Mouse (Mus musculus): ENCODE results near the gene Pdxk. TPM values are rescaled to one million over a fixed set of nuclear protein-coding genes. Genes with fewer than 3 reads are reported as not detected.
"Not testable (repeated sequence)": the region's sequence is repeated elsewhere in the genome, so short reads cannot be mapped to it uniquely, and the experiment has no call there.

The Pdxk gene
- 10.4 and 10.6 TPM in 2 replicates for polyA plus RNA-seq (2016; fragmentation: Nextera tagmentation; extraction: Ambion mirVana)

GRCm38 (mm10) chr10:78464792-78465207 lies at the start of gene Pdxk:
TSS of gene Pdxk (minus strand) at chr10:78464975.
- H3K4me3 ChIP-seq (replicated peaks) = peak within 1 kb of the TSS; percentile 71
- ATAC-seq (ENCODE audit: insufficient number of reproducible peaks, insufficient read depth, low FRiP score, low TSS enrichment, low read depth) = peak; percentile 89
- peak within 1 kb of the TSS; percentile 92 for H3K4me2 ChIP-seq
- H3K27ac ChIP-seq = peak within 1 kb of the TSS; percentile 56; the same call in 1 of the 2 replicates
- WGBS = under 1% methylated on average over 35 of the region's 35 CpGs
- H3K9ac ChIP-seq (replicated peaks) = peak within 1 kb of the TSS; percentile 58
- peaks cover 30% of the 10 kb centered on the region for H3K4me1 ChIP-seq (replicated peaks)
- H3K36me3 ChIP-seq = no peaks in the 10 kb centered on the region
- H3K27me3 ChIP-seq = peaks cover 6% of the 10 kb centered on the region; the same call in 1 of the 2 replicates
- H3K9me3 ChIP-seq = no peaks in the 10 kb centered on the region

- 83% methylated on average over 6 of the region's 6 CpGs for WGBS
- no peaks in the 10 kb centered on the region for H3K4me1 ChIP-seq (replicated peaks)
- H3K4me3 ChIP-seq (replicated peaks) = no peak overlapping the region
- H3K9me3 ChIP-seq = 0 out of 2 replicates have a peak, but pooled peaks cover 3% of the 10 kb centered on the region
- H3K27me3 ChIP-seq = no peaks in the 10 kb centered on the region
- no peak overlapping the region for H3K4me2 ChIP-seq
- no peaks in the 10 kb centered on the region for H3K36me3 ChIP-seq
- ATAC-seq (ENCODE audit: insufficient number of reproducible peaks, insufficient read depth, low FRiP score, low TSS enrichment, low read depth) = no peak
- no peak overlapping the region for H3K27ac ChIP-seq
- H3K9ac ChIP-seq (replicated peaks) = no peak overlapping the region
Observed at GRCm38 (mm10) chr10:78502986-78503733, 38.4 kb upstream of the Pdxk start.

GRCm38 (mm10) chr10:78487431-78488086 lies 22.8 kb upstream of the Pdxk start:
- Histone ChIP-seq H3K36me3 (no peaks in the 10 kb centered on the region), H3K27ac (no peak overlapping the region), H3K4me3 (replicated peaks) (peak overlapping the region; percentile 30), H3K9ac (replicated peaks) (peak overlapping the region; percentile 40; the same call in 1 of the 2 replicates), H3K4me2 (peak overlapping the region; percentile 59), H3K4me1 (replicated peaks) (no peaks in the 10 kb centered on the region), H3K27me3 (peaks cover 24% of the 10 kb centered on the region), H3K9me3 (no peaks in the 10 kb centered on the region)
- ATAC-seq (ENCODE audit: insufficient number of reproducible peaks, insufficient read depth, low FRiP score, low TSS enrichment, low read depth) = peak; percentile 67
- WGBS = 9% methylated on average over 26 of the region's 26 CpGs

- ATAC-seq (ENCODE audit: insufficient number of reproducible peaks, insufficient read depth, low FRiP score, low TSS enrichment, low read depth) = no peak
- no peak overlapping the region for H3K4me2 ChIP-seq
- no peak overlapping the region for H3K27ac ChIP-seq
- H3K9me3 ChIP-seq = no peaks in the 10 kb centered on the region
- H3K27me3 ChIP-seq = peaks cover 30% of the 10 kb centered on the region
- no peak overlapping the region for H3K9ac ChIP-seq (replicated peaks)
- H3K36me3 ChIP-seq = no peaks in the 10 kb centered on the region
- H3K4me1 ChIP-seq (replicated peaks) = peaks cover 5% of the 10 kb centered on the region; the same call in 1 of the 2 replicates
- WGBS = 60% methylated on average over 5 of the region's 5 CpGs
- no peak overlapping the region for H3K4me3 ChIP-seq (replicated peaks)
Observed at GRCm38 (mm10) chr10:78486871-78487270, 22.1 kb upstream of the Pdxk start.

GRCm38 (mm10) chr10:78485369-78485768 lies 20.6 kb upstream of the Pdxk start:
- WGBS = 66% methylated on average over 2 of the region's 2 CpGs
- H3K4me3 ChIP-seq (replicated peaks); H3K4me2 ChIP-seq; H3K9ac ChIP-seq (replicated peaks); H3K4me1 ChIP-seq (replicated peaks); ATAC-seq (ENCODE audit: insufficient number of reproducible peaks, insufficient read depth, low FRiP score, low TSS enrichment, low read depth); H3K27ac ChIP-seq; H3K9me3 ChIP-seq; H3K36me3 ChIP-seq: not testable (repeated sequence)
- H3K27me3 ChIP-seq = peaks cover 31% of the 10 kb centered on the region

- Histone ChIP-seq H3K27me3 (peaks cover 30% of the 10 kb centered on the region), H3K36me3 (no peaks in the 10 kb centered on the region), H3K9ac (replicated peaks) (peak overlapping the region; percentile 51), H3K4me3 (replicated peaks) (peak overlapping the region; percentile 52), H3K4me1 (replicated peaks) (peaks cover 8% of the 10 kb centered on the region; the same call in 1 of the 2 replicates), H3K27ac (no peak overlapping the region), H3K9me3 (no peaks in the 10 kb centered on the region), H3K4me2 (peak overlapping the region; percentile 87)
- under 1% methylated on average over 35 of the region's 35 CpGs for WGBS
- peak; percentile 93 for ATAC-seq (ENCODE audit: insufficient number of reproducible peaks, insufficient read depth, low FRiP score, low TSS enrichment, low read depth)
Observed at GRCm38 (mm10) chr10:78481928-78482499, 17.2 kb upstream of the Pdxk start.

GRCm38 (mm10) chr10:78480954-78481927 lies 16.5 kb upstream of the Pdxk start:
- peak overlapping the region; percentile 87 for H3K4me2 ChIP-seq
- no peaks in the 10 kb centered on the region for H3K36me3 ChIP-seq
- H3K27ac ChIP-seq = no peak overlapping the region
- H3K27me3 ChIP-seq = peaks cover 24% of the 10 kb centered on the region
- H3K4me3 ChIP-seq (replicated peaks) = peak overlapping the region; percentile 52
- 0 out of 2 replicates have a peak, but pooled peaks have one; percentile 24 for ATAC-seq (ENCODE audit: insufficient number of reproducible peaks, insufficient read depth, low FRiP score, low TSS enrichment, low read depth)
- peaks cover 8% of the 10 kb centered on the region; the same call in 1 of the 2 replicates for H3K4me1 ChIP-seq (replicated peaks)
- H3K9me3 ChIP-seq = no peaks in the 10 kb centered on the region
- peak overlapping the region; percentile 23; the same call in 1 of the 2 replicates for H3K9ac ChIP-seq (replicated peaks)
- WGBS = 38% methylated on average over 21 of the region's 21 CpGs

- Histone ChIP-seq H3K27me3 (0 out of 2 replicates have a peak, but pooled peaks cover under 1% of the 10 kb centered on the region), H3K9me3 (no peaks in the 10 kb centered on the region), H3K9ac (replicated peaks) (no peak overlapping the region), H3K27ac (no peak overlapping the region), H3K4me2 (no peak overlapping the region), H3K4me3 (replicated peaks) (no peak overlapping the region), H3K36me3 (no peaks in the 10 kb centered on the region), H3K4me1 (replicated peaks) (peaks cover 4% of the 10 kb centered on the region; the same call in 1 of the 2 replicates)
- WGBS = 76% methylated on average over 4 of the region's 4 CpGs
- no peak for ATAC-seq (ENCODE audit: insufficient number of reproducible peaks, insufficient read depth, low FRiP score, low TSS enrichment, low read depth)
Observed at GRCm38 (mm10) chr10:78476821-78477220, 12.0 kb upstream of the Pdxk start.

GRCm38 (mm10) chr10:78474759-78475158 lies 10.0 kb upstream of the Pdxk start:
- Histone ChIP-seq H3K36me3 (no peaks in the 10 kb centered on the region), H3K9me3 (no peaks in the 10 kb centered on the region), H3K9ac (replicated peaks) (no peak overlapping the region), H3K4me1 (replicated peaks) (no peaks in the 10 kb centered on the region), H3K4me2 (no peak overlapping the region), H3K27ac (no peak overlapping the region), H3K4me3 (replicated peaks) (no peak overlapping the region), H3K27me3 (no peaks in the 10 kb centered on the region)
- WGBS = 77% methylated on average over 8 of the region's 8 CpGs
- no peak for ATAC-seq (ENCODE audit: insufficient number of reproducible peaks, insufficient read depth, low FRiP score, low TSS enrichment, low read depth)

GRCm38 (mm10) chr10:78473434-78473833 lies 8.7 kb upstream of the Pdxk start:
- Histone ChIP-seq H3K4me2 (no peak overlapping the region), H3K4me1 (replicated peaks) (no peaks in the 10 kb centered on the region), H3K9ac (replicated peaks) (no peak overlapping the region), H3K9me3 (no peaks in the 10 kb centered on the region), H3K27me3 (no peaks in the 10 kb centered on the region), H3K27ac (no peak overlapping the region), H3K36me3 (no peaks in the 10 kb centered on the region), H3K4me3 (replicated peaks) (no peak overlapping the region)
- WGBS = 74% methylated on average over 5 of the region's 5 CpGs
- ATAC-seq (ENCODE audit: insufficient number of reproducible peaks, insufficient read depth, low FRiP score, low TSS enrichment, low read depth) = no peak

Data from limb, embryonic 12.5 days (tissue).